Mouse (Mus musculus) kidney, adult 2 months (tissue): Measurements from ENCODE around the gene Hmgn2.

ENCODE experiments used
- CTCF ChIP-seq: fragments of 200-500 bp; conservative IDR thresholded peaks from 2 replicates; pipeline ENCODE4 v1.5.1; 2011; ENCODE audit warnings: low read depth, mild to moderate bottlenecking, control low read depth, low read length, moderate library complexity, mixed read lengths; ENCODE audit not compliant: insufficient read depth, insufficient read length
- POLR2A ChIP-seq: fragments of 200-500 bp; IDR thresholded peaks from one replicate; pipeline ENCODE4 v1.6.1; 2011; ENCODE audit warnings: low read depth, low read length, control low read depth

GRCm38 (mm10) chr4:133982936-133983335, 14.5 kb upstream of the Hmgn2 start:
- TF ChIP-seq POLR2A (no peak), CTCF (no peak)
